Mouse (Mus musculus): ENCODE data around the gene Crx. TPM values are rescaled to one million over a fixed set of nuclear protein-coding genes. Genes with fewer than 3 reads are reported as not detected.
"Not testable (repeated sequence)": the region's sequence is repeated elsewhere in the genome, so short reads cannot be mapped to it uniquely, and the experiment has no call there.

Crx gene
- polyA plus RNA-seq (2015; fragmentation: Nextera tagmentation; extraction: Ambion mirVana), result not detected in 2 replicates

DNA sequence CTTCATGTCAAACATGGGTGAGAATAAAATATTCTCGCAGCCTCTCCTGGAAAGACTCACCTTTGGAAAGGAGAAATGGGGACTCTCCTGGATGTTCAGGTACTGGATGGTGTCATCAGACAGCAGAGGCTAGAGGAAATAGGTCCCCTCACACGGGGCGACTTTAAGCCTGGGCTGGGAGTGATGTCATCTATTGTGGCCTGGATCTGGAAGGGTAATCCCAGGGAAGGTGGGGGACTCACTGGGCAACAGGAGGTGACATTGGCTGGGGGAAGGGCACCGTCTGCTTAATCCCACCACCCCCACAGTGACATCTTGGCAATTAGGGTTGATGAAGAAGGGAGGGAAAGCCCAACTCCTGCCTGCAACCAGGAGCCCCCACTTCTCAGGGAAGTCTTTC is at the start of gene Crx:
Gene Crx (minus strand): TSS at position 213 of the 400 bp plus-strand sequence.
- Histone ChIP-seq H3K9me3 (replicated peaks) (no peaks in the 10 kb centered on the region), H3K27ac (no peak within 1 kb of the TSS), H3K4me2 (no peak within 1 kb of the TSS), H3K9ac (no peak within 1 kb of the TSS), H3K27me3 (no peaks in the 10 kb centered on the region), H3K4me3 (replicated peaks) (no peak within 1 kb of the TSS), H3K4me1 (replicated peaks) (peaks cover 6% of the 10 kb centered on the region; the same call in 1 of the 2 replicates), H3K36me3 (no peaks in the 10 kb centered on the region)
- ATAC-seq (ENCODE audit: low read depth) (no peak), DNase-seq (no peak)
- WGBS (ENCODE audit: insufficient replicate concordance), result 23% methylated on average over 4 of the region's 4 CpGs

DNA sequence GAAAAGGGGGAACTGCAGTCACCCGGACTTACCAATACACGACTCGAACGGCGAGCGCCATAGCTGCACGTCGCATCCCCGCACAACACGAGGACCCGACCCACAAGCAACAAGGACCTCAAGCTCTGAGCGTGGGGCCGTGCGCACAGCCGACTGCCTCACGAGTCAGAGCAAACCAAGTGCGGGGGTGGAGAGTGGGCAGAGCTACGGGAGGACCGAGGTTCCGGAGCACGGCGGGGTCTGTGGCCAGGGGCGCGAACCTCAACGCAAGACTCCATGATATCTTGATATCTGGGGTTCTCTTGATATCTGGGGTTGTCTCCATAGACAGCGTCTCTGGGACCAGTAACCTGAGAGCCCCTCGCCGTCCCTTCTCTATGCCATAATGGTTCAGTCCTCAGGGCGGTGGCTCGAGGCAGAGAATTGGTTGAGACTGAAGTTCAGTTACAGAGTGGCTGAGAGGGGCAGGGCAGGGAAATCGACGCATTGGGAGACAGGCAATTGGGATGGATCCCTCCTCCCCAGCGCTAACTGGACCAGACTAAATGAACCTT is 42.5 kb upstream of the Crx start, which contains the start of gene Selenow:
Gene Selenow (minus strand): TSS at position 183 of the 554 bp plus-strand sequence.
- peak within 1 kb of the TSS; percentile 82 for H3K9ac ChIP-seq
- H3K27me3 ChIP-seq, result peaks cover 17% of the 10 kb centered on the region
- H3K27ac ChIP-seq, result peak within 1 kb of the TSS; percentile 80
- peaks cover 25% of the 10 kb centered on the region for H3K36me3 ChIP-seq
- H3K4me3 ChIP-seq (replicated peaks), result peak within 1 kb of the TSS; percentile 74
- H3K9me3 ChIP-seq (replicated peaks), result no peaks in the 10 kb centered on the region
- peak; percentile 89 for DNase-seq
- under 1% methylated on average over 33 of the region's 33 CpGs for whole genome bisulfite sequencing (ENCODE audit: insufficient replicate concordance)
- H3K4me2 ChIP-seq, result peak within 1 kb of the TSS; percentile 82
- peak; percentile 95 for ATAC-seq (ENCODE audit: low read depth)
- peaks cover 43% of the 10 kb centered on the region for H3K4me1 ChIP-seq (replicated peaks)

GRCm38 (mm10) chr7:15921796-15922195 is 42.0 kb upstream of the Crx start:
- peaks cover 17% of the 10 kb centered on the region for H3K27me3 ChIP-seq
- ATAC-seq (ENCODE audit: low read depth) (peak; percentile 48), DNase-seq (peak; percentile 46)
- H3K4me2 ChIP-seq, result peak overlapping the region; percentile 82
- peaks cover 43% of the 10 kb centered on the region for H3K4me1 ChIP-seq (replicated peaks)
- no peaks in the 10 kb centered on the region for H3K9me3 ChIP-seq (replicated peaks)
- H3K36me3 ChIP-seq, result peaks cover 30% of the 10 kb centered on the region
- peak overlapping the region; percentile 74 for H3K4me3 ChIP-seq (replicated peaks)
- WGBS (ENCODE audit: insufficient replicate concordance), result 1% methylated on average over 10 of the region's 10 CpGs
- peak overlapping the region; percentile 82 for H3K9ac ChIP-seq
- H3K27ac ChIP-seq, result peak overlapping the region; percentile 80

GRCm38 (mm10) chr7:15920645-15921190 is 41.0 kb upstream of the Crx start:
- Histone ChIP-seq H3K4me1 (replicated peaks) (peaks cover 43% of the 10 kb centered on the region), H3K4me2 (peak overlapping the region; percentile 82), H3K4me3 (replicated peaks) (peak overlapping the region; percentile 74), H3K9me3 (replicated peaks) (no peaks in the 10 kb centered on the region), H3K27ac (peak overlapping the region; percentile 80), H3K27me3 (peaks cover 14% of the 10 kb centered on the region), H3K9ac (peak overlapping the region; percentile 82), H3K36me3 (peaks cover 30% of the 10 kb centered on the region)
- 71% methylated on average over 6 of the region's 6 CpGs for WGBS (ENCODE audit: insufficient replicate concordance)
- DNase-seq (no peak), ATAC-seq (ENCODE audit: low read depth) (no peak)

- no peaks in the 10 kb centered on the region for H3K9me3 ChIP-seq (replicated peaks)
- H3K4me1 ChIP-seq (replicated peaks), result peaks cover 43% of the 10 kb centered on the region
- no peak for ATAC-seq (ENCODE audit: low read depth)
- H3K36me3 ChIP-seq, result peaks cover 30% of the 10 kb centered on the region
- peak overlapping the region; percentile 82 for H3K4me2 ChIP-seq
- DNase-seq, result no peak
- H3K27ac ChIP-seq, result 0 out of 2 replicates have a peak overlapping the region, but pooled peaks have one; percentile 9
- 82% methylated on average over 9 of the region's 9 CpGs for WGBS (ENCODE audit: insufficient replicate concordance)
- H3K4me3 ChIP-seq (replicated peaks), result peak overlapping the region; percentile 74
- peaks cover 10% of the 10 kb centered on the region for H3K27me3 ChIP-seq
- H3K9ac ChIP-seq, result no peak overlapping the region; the same call in 1 of the 2 replicates
Observed at GRCm38 (mm10) chr7:15919947-15920346, 40.2 kb upstream of the Crx start.

DNA sequence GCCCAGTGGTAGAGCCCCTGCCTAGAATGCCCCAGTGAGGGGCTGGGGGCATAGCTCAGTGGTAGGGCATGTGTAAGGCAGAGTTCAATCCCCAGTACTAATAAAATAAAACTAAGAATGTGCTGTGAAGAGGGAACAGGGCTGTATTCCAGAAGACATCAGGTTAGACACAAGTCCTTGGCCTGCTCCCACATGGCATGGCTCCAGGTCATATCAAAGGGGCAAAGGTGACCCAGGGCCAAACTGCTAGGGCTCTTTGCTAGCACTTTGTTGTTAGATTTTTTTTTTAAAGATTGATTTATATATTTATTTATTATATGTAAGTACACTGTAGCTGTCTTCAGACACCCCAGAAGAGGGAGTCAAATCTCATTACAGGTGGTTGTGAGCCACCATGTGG is 38.6 kb upstream of the Crx start:
- Histone ChIP-seq H3K36me3 (peaks cover 30% of the 10 kb centered on the region), H3K4me1 (replicated peaks) (peaks cover 39% of the 10 kb centered on the region), H3K9ac (no peak overlapping the region), H3K27me3 (no peaks in the 10 kb centered on the region), H3K9me3 (replicated peaks) (no peaks in the 10 kb centered on the region), H3K27ac (no peak overlapping the region), H3K4me3 (replicated peaks) (no peak overlapping the region), H3K4me2 (no peak overlapping the region)
- ATAC-seq (ENCODE audit: low read depth) (no peak), DNase-seq (no peak)

GRCm38 (mm10) chr7:15916996-15917395 is 37.2 kb upstream of the Crx start:
- no peak overlapping the region for H3K4me3 ChIP-seq (replicated peaks)
- H3K27me3 ChIP-seq, result no peaks in the 10 kb centered on the region
- no peaks in the 10 kb centered on the region for H3K9me3 ChIP-seq (replicated peaks)
- WGBS (ENCODE audit: insufficient replicate concordance), result 71% methylated on average over 4 of the region's 4 CpGs
- no peak overlapping the region for H3K27ac ChIP-seq
- H3K36me3 ChIP-seq, result peaks cover 30% of the 10 kb centered on the region
- H3K9ac ChIP-seq, result no peak overlapping the region
- ATAC-seq (ENCODE audit: low read depth), result no peak
- no peak for DNase-seq
- no peak overlapping the region for H3K4me2 ChIP-seq
- H3K4me1 ChIP-seq (replicated peaks), result peaks cover 30% of the 10 kb centered on the region

GRCm38 (mm10) chr7:15916134-15916723 is 36.5 kb upstream of the Crx start:
- no peak for ATAC-seq (ENCODE audit: low read depth)
- WGBS (ENCODE audit: insufficient replicate concordance), result 68% methylated on average over 3 of the region's 3 CpGs
- no peaks in the 10 kb centered on the region for H3K27me3 ChIP-seq

GRCm38 (mm10) chr7:15915695-15916094 is 35.9 kb upstream of the Crx start:
- 72% methylated on average over 4 of the region's 4 CpGs for WGBS (ENCODE audit: insufficient replicate concordance)

More at GRCm38 (mm10) chr7:15916134-15916723, 36.5 kb upstream of the Crx start:
- H3K4me3 ChIP-seq (replicated peaks), result no peak overlapping the region
- no peak overlapping the region for H3K4me2 ChIP-seq
- H3K36me3 ChIP-seq, result peaks cover 30% of the 10 kb centered on the region
- DNase-seq, result no peak
- H3K9ac ChIP-seq, result no peak overlapping the region
- no peaks in the 10 kb centered on the region for H3K9me3 ChIP-seq (replicated peaks)
- no peak overlapping the region for H3K27ac ChIP-seq
- H3K4me1 ChIP-seq (replicated peaks), result peaks cover 26% of the 10 kb centered on the region

DNA sequence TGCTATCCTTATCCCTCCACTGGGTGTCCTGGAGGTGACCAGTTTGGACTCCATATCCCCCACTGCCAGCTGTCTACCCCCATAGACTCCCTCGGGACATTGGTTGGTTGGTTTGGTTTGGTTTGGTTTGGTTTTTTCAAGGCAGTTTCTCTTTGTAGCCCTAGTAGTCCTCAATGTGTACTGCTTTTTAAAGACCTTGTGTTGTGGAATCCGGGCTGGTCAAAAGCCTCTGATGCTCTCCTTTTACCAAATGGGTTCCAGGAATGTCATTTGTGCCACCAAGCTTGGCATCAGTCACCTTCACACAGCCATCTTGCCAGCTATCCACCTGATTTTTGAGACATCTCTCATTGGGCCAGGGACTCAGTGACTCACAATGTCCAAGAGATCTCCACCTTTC is 35.0 kb upstream of the Crx start:
- WGBS (ENCODE audit: insufficient replicate concordance), result 59% methylated on average over 2 of the region's 2 CpGs
- no peak for DNase-seq

More at GRCm38 (mm10) chr7:15915695-15916094, 35.9 kb upstream of the Crx start:
- H3K4me3 ChIP-seq (replicated peaks); H3K27me3 ChIP-seq; DNase-seq; H3K4me2 ChIP-seq; H3K9ac ChIP-seq; H3K27ac ChIP-seq; H3K9me3 ChIP-seq (replicated peaks); ATAC-seq (ENCODE audit: low read depth): not testable (repeated sequence)
- H3K36me3 ChIP-seq, result peaks cover 30% of the 10 kb centered on the region
- peaks cover 21% of the 10 kb centered on the region for H3K4me1 ChIP-seq (replicated peaks)

GRCm38 (mm10) chr7:15914252-15914651 is 34.5 kb upstream of the Crx start:
- Histone ChIP-seq H3K4me1 (replicated peaks) (peaks cover 7% of the 10 kb centered on the region), H3K4me3 (replicated peaks) (no peak overlapping the region), H3K4me2 (no peak overlapping the region), H3K27me3 (no peaks in the 10 kb centered on the region), H3K9ac (no peak overlapping the region), H3K27ac (no peak overlapping the region), H3K36me3 (peaks cover 18% of the 10 kb centered on the region), H3K9me3 (replicated peaks) (no peaks in the 10 kb centered on the region)
- ATAC-seq (ENCODE audit: low read depth) (no peak), DNase-seq (no peak)
- WGBS (ENCODE audit: insufficient replicate concordance), result 23% methylated on average over 2 of the region's 2 CpGs

More for the DNA sequence above, 35.0 kb upstream of the Crx start:
- H3K4me1 ChIP-seq (replicated peaks), result peaks cover 12% of the 10 kb centered on the region
- H3K4me3 ChIP-seq (replicated peaks), result no peak overlapping the region
- H3K36me3 ChIP-seq, result peaks cover 23% of the 10 kb centered on the region
- no peak overlapping the region for H3K4me2 ChIP-seq
- no peaks in the 10 kb centered on the region for H3K9me3 ChIP-seq (replicated peaks)
- no peak overlapping the region for H3K9ac ChIP-seq
- no peaks in the 10 kb centered on the region for H3K27me3 ChIP-seq
- no peak for ATAC-seq (ENCODE audit: low read depth)
- no peak overlapping the region for H3K27ac ChIP-seq
